Mouse (Mus musculus) central nervous system, embryonic 14 days (tissue): ENCODE measurements around the gene 9130204L05Rik. TPM values are rescaled to one million over a fixed set of nuclear protein-coding genes. Genes with fewer than 3 reads are reported as not detected.

Experiments
- polyA plus RNA-seq: library from polyadenylated mRNA; depleted of rRNA; stranded (reverse); fragments of >200 nt; gene quantifications from 2 replicates; pipeline ENCODE4 v1.2.3, GENCODE M21; 2012; rRNA removed

Gene 9130204L05Rik
- not detected in 2 replicates for polyA plus RNA-seq

GRCm38 (mm10) chr3:91090703-91091102, at the start of gene 9130204L05Rik:
9130204L05Rik (minus strand) TSS chr3:91090803.

